Mouse (Mus musculus): ENCODE data around the gene Hnf1b.

Gene Hnf1b

DNA sequence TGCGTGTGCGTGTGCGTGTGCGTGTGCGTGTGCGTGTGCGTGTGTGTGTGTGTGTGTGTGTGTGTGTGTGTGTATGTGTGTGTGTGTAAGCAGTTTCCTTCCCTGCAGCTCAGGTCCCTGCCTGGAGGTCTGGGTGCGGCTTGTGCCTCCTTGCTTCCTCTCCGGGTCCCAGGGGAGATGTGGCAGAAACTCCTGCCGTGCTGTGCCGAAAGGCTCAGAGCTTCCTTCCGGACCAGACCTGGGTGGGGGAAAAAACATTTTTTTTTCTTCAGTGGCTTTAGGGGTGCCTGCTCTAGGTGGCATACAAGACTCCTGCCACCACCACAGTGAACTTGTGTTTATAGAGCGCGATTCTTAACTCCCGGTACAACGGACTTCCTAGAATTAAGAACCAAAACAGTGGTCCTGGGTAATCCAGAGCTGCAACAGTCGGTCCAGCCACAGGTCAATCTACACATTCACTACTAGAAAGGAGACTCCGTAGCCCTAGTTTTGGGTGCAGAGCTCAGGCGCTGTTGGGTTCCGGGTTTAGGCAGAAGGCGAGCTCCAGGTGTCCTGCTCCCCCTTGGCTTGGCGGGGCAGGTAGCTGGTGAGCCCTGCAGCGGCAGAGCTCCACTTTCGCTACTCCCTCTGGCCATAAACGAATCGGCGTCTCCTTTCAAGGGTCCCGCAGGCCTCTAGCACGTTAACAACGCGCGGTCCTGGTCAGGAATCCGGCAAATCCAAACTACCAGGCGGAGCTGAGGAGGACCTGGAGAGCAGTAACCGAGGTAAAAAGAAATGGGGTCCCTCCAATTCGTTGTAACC is at the start of gene Hnf1b:
Hnf1b (plus strand) TSS at position 535 of the 807 bp plus-strand sequence.
- DNase-seq (ENCODE audit: low spot score in 2 of 2): no peak

GRCm38 (mm10) chr11:83802166-83802565 is 47.7 kb upstream of the Hnf1b start:
- no peak for DNase-seq (ENCODE audit: low spot score in 2 of 2)

DNA sequence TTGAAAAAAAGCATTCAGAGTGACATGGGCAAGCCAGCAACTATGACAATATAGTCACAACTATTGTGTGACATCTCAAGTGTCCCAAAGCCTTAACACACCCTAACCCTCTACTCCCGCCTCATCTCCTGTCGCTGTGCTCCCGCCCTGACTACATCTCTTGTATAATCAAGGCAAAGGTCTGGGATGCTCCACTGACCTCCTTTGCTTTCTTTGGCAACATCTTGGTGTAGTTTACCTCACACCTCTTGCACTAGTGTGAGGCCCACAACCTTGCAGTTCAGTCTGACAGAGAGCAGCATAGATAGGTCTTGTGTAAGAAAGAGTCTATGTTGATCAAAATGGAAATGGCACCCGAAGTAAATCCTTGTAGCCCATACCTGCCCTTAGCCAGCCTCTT is 47.3 kb upstream of the Hnf1b start:
- DNase-seq (ENCODE audit: low spot score in 2 of 2): no peak

GRCm38 (mm10) chr11:83810441-83810840 is 39.4 kb upstream of the Hnf1b start:
- no peak for DNase-seq (ENCODE audit: low spot score in 2 of 2)

- no peak for DNase-seq (ENCODE audit: low spot score in 2 of 2)
Measured at GRCm38 (mm10) chr11:83815191-83815590, 34.7 kb upstream of the Hnf1b start.

- peak in 1 of 2 experiments; percentile 39 for DNase-seq (ENCODE audit: low spot score in 2 of 2)
Measured at GRCm38 (mm10) chr11:83815628-83816027, 34.2 kb upstream of the Hnf1b start.

- no peak for DNase-seq (ENCODE audit: low spot score in 2 of 2)
Measured at GRCm38 (mm10) chr11:83817048-83817447, 32.8 kb upstream of the Hnf1b start.

- no peak for DNase-seq (ENCODE audit: low spot score in 2 of 2)
Measured at GRCm38 (mm10) chr11:83817994-83818393, 31.9 kb upstream of the Hnf1b start.

GRCm38 (mm10) chr11:83818591-83819127 is 31.2 kb upstream of the Hnf1b start:
- no peak for DNase-seq (ENCODE audit: low spot score in 2 of 2)

- no peak for DNase-seq (ENCODE audit: low spot score in 2 of 2)
Measured at GRCm38 (mm10) chr11:83819806-83820483, 29.9 kb upstream of the Hnf1b start.

DNA sequence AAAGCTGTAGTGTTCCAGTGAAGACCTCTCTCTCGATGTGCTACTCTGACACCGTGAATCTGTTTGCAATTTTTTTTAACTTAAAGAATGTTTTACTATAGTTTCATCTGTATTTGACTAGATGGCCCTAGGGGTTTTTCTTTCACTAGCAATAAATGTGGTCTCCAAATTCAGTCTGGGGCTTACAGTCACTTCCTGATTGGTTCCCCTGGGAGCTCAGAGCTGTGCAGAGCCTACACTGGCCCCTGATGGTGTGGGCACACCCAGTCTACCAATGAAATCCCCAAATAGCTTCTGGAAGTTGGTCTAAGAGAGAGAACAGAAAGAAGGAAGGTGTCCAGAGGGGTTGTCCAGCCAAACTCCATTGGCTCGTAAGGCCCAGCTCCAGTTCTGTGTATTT is 23.7 kb upstream of the Hnf1b start:
- DNase-seq (ENCODE audit: low spot score in 2 of 2): no peak

- DNase-seq (ENCODE audit: low spot score in 2 of 2): no peak
Measured at GRCm38 (mm10) chr11:83828553-83829142, 21.2 kb upstream of the Hnf1b start.

GRCm38 (mm10) chr11:83832389-83832788 is 17.5 kb upstream of the Hnf1b start:
- DNase-seq (ENCODE audit: low spot score in 2 of 2): no peak

- DNase-seq (ENCODE audit: low spot score in 2 of 2): no peak
Measured at GRCm38 (mm10) chr11:83833517-83833916, 16.3 kb upstream of the Hnf1b start.

DNA sequence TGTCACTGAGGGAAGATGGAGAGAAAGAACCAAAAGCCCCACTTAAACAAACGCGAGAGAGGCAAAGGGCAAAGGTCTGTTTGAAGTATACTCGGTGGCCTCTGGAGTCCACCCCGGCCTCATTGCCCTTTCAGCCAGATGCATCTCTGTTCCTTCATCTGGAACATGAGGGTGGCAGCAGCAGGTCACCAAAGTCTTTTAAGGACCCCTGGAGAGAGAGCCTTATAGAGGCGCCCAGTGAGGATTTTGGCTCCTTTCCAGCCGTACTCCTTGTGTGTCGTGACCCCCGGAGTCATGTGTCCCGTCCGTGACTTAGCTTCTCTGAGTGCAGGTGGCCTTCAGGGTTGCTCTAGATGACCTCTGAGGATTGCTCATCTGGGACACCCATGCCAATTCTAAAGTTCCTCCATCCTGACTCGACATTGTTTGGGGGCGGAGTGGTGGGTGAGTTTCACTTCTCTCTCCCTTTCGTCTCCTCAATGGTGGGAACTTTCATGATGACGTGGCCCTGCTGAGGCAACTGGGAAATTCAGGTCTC is 15.8 kb upstream of the Hnf1b start:
- no peak for DNase-seq (ENCODE audit: low spot score in 2 of 2)

DNA sequence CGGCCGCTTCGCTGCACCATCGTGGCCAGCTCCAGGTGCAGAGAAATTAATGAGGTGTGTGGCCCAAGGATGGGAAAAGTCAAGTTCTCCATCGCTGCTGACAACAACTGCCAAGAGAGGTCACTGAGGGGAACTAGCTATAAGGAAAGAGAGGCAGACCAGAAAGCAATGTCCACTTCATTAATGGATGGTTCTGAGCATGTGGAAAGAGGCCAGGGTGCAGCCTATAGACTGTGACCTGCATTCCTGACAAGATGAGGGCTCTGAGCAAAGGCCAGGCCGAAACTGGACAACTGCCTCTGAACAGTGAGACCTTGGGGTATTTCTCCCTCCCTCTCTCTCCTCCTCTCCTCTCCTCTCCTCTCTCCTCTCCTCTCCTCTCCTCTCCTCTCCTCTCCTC is 10.4 kb upstream of the Hnf1b start:
- DNase-seq (ENCODE audit: low spot score in 2 of 2): no peak

DNA sequence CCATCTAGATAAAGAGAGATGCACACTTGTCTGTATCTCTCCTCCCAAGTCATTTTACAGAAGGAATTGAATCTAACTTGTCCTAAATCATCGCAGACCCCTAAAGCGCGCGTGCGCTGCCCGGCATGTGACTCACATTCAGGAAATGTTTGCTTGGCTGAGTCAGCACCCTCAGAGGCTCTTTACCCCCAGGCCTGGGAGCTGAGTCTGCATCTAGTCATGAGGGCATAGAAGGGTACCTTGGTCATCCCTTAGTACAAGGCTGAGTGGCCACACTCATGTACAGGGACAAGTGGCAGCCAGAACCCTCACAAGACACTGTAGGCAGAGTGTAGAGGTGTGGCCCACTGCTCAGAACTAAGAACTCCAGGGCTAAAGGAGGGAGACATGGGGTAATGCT is 6.3 kb upstream of the Hnf1b start:
- no peak for DNase-seq (ENCODE audit: low spot score in 2 of 2)

- DNase-seq (ENCODE audit: low spot score in 2 of 2): no peak
Measured at GRCm38 (mm10) chr11:83850586-83851272, 866 bp downstream of the Hnf1b start.

DNA sequence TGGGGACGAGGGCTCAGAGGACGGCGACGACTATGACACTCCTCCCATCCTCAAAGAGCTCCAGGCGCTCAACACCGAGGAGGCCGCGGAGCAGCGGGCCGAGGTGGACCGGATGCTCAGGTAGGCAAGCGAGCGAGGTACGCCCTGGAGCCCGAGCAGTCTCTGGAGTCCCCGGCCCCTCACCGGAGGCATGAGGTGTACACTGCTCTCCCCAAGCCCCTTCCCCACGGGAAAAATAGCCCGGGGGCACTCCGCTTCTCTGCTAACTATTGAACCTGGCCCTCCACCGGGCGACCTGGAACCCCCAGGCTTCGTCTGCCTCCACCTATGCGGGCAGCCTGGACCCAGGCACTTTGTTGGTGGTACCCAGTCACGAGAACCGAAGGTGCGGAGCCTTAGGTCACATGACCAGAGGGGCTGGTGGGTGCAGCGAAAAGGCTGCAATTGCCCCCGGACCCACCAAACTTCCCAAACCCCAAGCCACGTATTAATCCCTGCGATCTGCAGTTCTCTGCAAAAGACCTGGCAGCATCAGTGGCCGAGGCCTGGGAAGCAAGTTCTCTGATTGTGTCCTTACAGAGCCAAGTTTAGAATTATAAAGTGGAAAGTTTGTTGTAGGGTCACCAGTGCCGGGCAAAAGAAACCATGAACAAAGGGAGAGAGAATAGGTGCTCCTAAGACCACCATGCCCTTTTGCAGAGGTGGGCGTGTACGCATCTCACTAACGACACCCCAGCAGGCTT is 1.6 kb downstream of the Hnf1b start:
- DNase-seq (ENCODE audit: low spot score in 2 of 2): no peak

GRCm38 (mm10) chr11:83852016-83852355 is 2.1 kb downstream of the Hnf1b start:
- DNase-seq (ENCODE audit: low spot score in 2 of 2): no peak
